Mouse (Mus musculus) adrenal gland, adult 2 months (tissue): Measurements from ENCODE around the gene Zfp599. TPM values are rescaled to one million over a fixed set of nuclear protein-coding genes. Genes with fewer than 3 reads are reported as not detected.

Source experiments
- DNase-seq: peaks from one replicate; pipeline ENCODE4 v3.0.0; 2021
- polyA plus RNA-seq: library from polyadenylated mRNA; depleted of rRNA; stranded (reverse); fragments of >200 nt; gene quantifications from 2 replicates; pipeline ENCODE4 v1.2.3, GENCODE M21; 2012; rRNA removed
- total RNA-seq, 2 experiments: library from RNA; stranded (reverse); gene quantifications; 2 replicates each; pipeline ENCODE4 v1.2.3; 2021

Gene Zfp599
- total and polyA plus RNA-seq, 3 experiments = 0.04 to 1.1 (median 0.58) TPM

DNA sequence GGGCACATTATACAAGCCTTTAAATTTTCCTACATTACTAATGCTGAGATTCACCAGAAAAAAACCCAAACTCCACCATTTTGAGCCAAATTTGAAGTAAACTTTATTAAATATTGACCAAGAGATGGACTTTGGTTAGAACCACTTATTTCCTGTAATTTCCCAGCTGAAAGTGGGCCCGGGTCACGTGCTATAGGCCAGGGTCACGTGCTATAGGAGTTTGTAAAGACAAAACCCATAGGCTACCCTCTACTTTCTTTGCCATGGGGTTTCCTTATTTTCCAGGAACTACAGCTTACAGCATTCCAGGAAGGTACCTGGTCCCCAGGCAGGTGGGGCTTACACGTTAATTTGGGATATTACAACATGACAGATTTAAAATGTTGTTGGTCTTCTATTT lies 35.6 kb downstream of the Zfp599 start:
- DNase-seq = no peak

DNA sequence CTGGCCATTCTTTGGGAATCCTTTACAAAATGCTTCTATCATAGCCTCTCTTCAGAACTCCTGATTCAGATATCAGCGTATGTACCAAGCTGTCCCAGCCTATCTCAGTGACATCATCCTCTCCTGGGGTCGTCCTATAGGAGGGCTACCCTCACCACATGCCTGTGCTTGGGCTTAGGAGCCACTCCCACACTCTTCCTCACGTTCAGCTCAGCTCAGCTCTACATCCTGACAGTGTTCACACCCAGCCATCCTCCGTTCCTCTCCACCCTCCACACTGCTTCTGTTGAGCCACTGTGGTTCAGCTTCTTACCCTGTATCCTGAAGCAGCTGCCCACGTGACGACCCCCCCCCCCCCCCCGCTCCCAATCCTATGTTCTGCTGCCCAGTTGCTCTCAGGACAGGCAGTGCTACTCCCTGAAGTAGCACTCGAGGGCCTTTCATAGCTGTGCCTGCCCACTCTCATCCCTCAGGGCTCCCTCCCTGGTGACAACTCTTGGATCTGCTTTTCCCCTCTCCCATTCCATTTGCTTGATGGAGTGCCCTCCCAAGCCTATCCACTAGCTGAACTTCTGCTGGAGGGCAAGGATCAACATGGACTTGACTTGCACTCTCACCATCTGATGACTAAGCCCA lies 41.7 kb downstream of the Zfp599 start:
- DNase-seq = no peak

DNA sequence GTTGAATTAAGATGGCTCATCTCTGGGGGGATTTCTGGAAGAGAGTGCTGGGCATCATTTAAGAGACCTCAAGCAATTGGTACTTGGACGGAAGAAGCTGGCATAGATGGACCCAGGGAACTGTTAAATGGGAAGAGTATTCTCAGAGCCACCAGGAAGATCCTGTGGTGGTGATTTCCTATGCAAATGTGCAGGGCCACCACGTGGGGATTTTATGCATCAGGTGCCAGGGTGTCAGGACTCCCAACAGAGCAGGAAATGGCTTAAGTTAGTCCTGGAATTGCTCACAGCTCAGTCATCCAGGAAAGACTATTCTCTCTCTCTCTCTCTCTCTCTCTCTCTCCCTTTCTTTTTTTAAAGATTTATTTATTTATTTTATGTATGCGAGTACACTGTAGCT lies 43.0 kb downstream of the Zfp599 start:
- DNase-seq = no peak

DNA sequence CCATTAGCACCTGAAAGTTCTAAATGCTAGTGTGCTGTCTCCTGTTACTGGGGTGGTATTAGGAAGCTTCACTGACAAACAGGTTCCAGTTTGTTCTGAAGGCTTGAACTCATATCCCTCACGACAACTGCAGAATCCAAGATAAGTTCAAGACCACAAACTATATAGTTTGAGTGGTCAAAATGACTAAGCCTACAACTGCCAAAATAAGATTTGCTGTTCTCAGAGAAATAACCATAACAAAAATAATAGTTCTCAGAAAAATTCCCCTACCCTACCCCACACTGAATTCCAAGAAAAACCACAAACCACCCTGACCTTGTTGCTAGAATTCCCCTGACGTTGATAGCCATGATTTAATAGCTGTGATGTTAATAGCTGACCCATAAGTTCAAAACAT lies 45.1 kb downstream of the Zfp599 start:
- DNase-seq = no peak

DNA sequence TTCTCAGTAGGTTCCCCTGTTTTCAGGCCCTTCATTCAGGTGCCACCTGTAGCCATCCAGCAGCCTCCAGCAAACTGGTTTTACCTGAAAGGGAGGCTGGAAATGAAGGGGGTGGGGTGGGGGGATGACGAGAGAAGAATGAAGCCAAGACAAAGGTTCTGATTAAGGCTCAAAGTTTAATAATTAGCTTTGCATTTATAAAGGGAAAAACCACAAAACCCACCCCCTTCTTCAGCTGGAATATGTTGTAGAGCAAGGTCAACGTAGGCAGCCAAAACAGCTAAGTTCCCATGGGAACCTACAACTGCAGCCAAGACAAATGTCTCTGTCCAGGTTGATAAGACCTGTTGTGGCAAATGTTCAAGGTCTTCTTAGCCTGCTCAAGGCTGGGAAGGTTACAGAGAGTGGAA lies 45.9 kb downstream of the Zfp599 start:
- DNase-seq = peak; percentile 64

Other genes starting within 250 kb of the Zfp599 start
- 1 to 10 TPM; 2.1 to 2.4 TPM for gene Elavl3, start 207.9 kb downstream of the Zfp599 start, total RNA-seq
- 1.3 and 1.7 TPM in 2 replicates for gene Elavl3, start 207.9 kb downstream of the Zfp599 start, polyA plus RNA-seq
- gene Gm49318, start 188.6 kb downstream of the Zfp599 start, total RNA-seq = not detected
- gene Gm49318, start 188.6 kb downstream of the Zfp599 start, polyA plus RNA-seq = not detected in 2 replicates
- 1 to 10 TPM; 8.0 to 8.5 TPM for gene Zfp653, start 188.5 kb downstream of the Zfp599 start, total RNA-seq
- gene Zfp653, start 188.5 kb downstream of the Zfp599 start, polyA plus RNA-seq = 19.3 and 20.7 TPM in 2 replicates
- 10 to 100 TPM; 50.9 to 70.8 TPM for gene Ecsit, start 174.5 kb downstream of the Zfp599 start, total RNA-seq
- gene Ecsit, start 174.5 kb downstream of the Zfp599 start, polyA plus RNA-seq = 52.6 and 65.2 TPM in 2 replicates
- gene Cnn1, start 160.7 kb downstream of the Zfp599 start, total RNA-seq = 1 to 10 TPM in 1 of 2 experiments, under 1 TPM in 1; 0.58 to 3.8 TPM
- gene Cnn1, start 160.7 kb downstream of the Zfp599 start, polyA plus RNA-seq = 1.1 and 1.8 TPM in 2 replicates
- gene Elof1, start 142.7 kb downstream of the Zfp599 start, total RNA-seq = 10 to 100 TPM; 73.9 to 90.9 TPM
- 157 and 159 TPM in 2 replicates for gene Elof1, start 142.7 kb downstream of the Zfp599 start, polyA plus RNA-seq
- 10 to 100 TPM; 65.9 to 86.3 TPM for gene Acp5, start 124.2 kb downstream of the Zfp599 start, total RNA-seq
- 93.2 and 189 TPM in 2 replicates for gene Acp5, start 124.2 kb downstream of the Zfp599 start, polyA plus RNA-seq
- gene Pigyl, start 103.0 kb downstream of the Zfp599 start, total RNA-seq = 10 to 100 TPM; 34.8 to 65.0 TPM
- gene Pigyl, start 103.0 kb downstream of the Zfp599 start, polyA plus RNA-seq = 75.3 and 79.6 TPM in 2 replicates
- gene Zfp872, start 71.8 kb downstream of the Zfp599 start, total RNA-seq = 1 to 10 TPM; 1.8 to 3.9 TPM
- 0.11 and 0.16 TPM in 2 replicates for gene Zfp872, start 71.8 kb downstream of the Zfp599 start, polyA plus RNA-seq
- 10 to 100 TPM; 31.8 to 52.5 TPM for gene Zfp809, start 34.2 kb downstream of the Zfp599 start, total RNA-seq
- 11.9 and 26.1 TPM in 2 replicates for gene Zfp809, start 34.2 kb downstream of the Zfp599 start, polyA plus RNA-seq
- 10 to 100 TPM in 1 of 2 experiments, 1 to 10 TPM in 1; 5.7 to 11.0 TPM for gene Zfp810, start 47.8 kb upstream of the Zfp599 start, total RNA-seq
- 1.8 and 2.2 TPM in 2 replicates for gene Zfp810, start 47.8 kb upstream of the Zfp599 start, polyA plus RNA-seq
- gene Anln, start 129.3 kb upstream of the Zfp599 start, total RNA-seq = 1 to 10 TPM; 3.5 to 3.6 TPM
- 0.29 and 0.48 TPM in 2 replicates for gene Anln, start 129.3 kb upstream of the Zfp599 start, polyA plus RNA-seq
- 10 to 100 TPM in 1 of 2 experiments, 1 to 10 TPM in 1; 3.7 to 11.9 TPM for gene 9530077C05Rik, start 151.6 kb upstream of the Zfp599 start, total RNA-seq
- gene 9530077C05Rik, start 151.6 kb upstream of the Zfp599 start, polyA plus RNA-seq = 1.2 and 1.3 TPM in 2 replicates
- gene Gm17545, start 194.4 kb upstream of the Zfp599 start, total RNA-seq = not detected
- gene Gm17545, start 194.4 kb upstream of the Zfp599 start, polyA plus RNA-seq = not detected in 2 replicates
- gene Rp9, start 209.8 kb upstream of the Zfp599 start, total RNA-seq = 10 to 100 TPM; 34.2 to 39.0 TPM
- 96.1 and 145 TPM in 2 replicates for gene Rp9, start 209.8 kb upstream of the Zfp599 start, polyA plus RNA-seq
- gene Bbs9, start 215.8 kb upstream of the Zfp599 start, total RNA-seq = 10 to 100 TPM; 12.8 to 18.0 TPM
- gene Bbs9, start 215.8 kb upstream of the Zfp599 start, polyA plus RNA-seq = 4.3 and 6.0 TPM in 2 replicates